ENCODE assay signal across 9 mouse cellular contexts in genomic region chr13:117958496-117959421, GRCm38 (mm10).
DNase-seq lines count a peak whose midpoint lies in the region; ATAC-seq and TF ChIP-seq lines count a peak whose summit lies in the region.
"Had no signal": no experiment of that assay in that cellular context is flagged by ENCODE, and none has a peak within 500 bp of the region (broad histone marks: within the 10 kb centered on the region; RNA-seq: fewer than 3 reads in every experiment).

No protein-coding gene starts in this region.

- H3K4me2 ChIP-seq in limb, embryonic 12.5 days, result peak overlapping the region; percentile 45
- H3K4me2 ChIP-seq: liver, embryonic 15.5 days had no signal

- H3K4me1 ChIP-seq in testis, adult 2 months (ENCODE audit: control insufficient read depth, insufficient read depth, low read length), result peaks cover 6% of the 10 kb centered on the region
- peaks cover 7% of the 10 kb centered on the region; the same call in 1 of the 2 replicates for H3K4me1 ChIP-seq in limb, embryonic 12.5 days (replicated peaks)
- H3K4me1 ChIP-seq: liver, embryonic 15.5 days had no signal

- peak; percentile 85 for ATAC-seq in limb, embryonic 12.5 days (ENCODE audit: insufficient number of reproducible peaks, insufficient read depth, low FRiP score, low TSS enrichment, low read depth)

- no peak overlapping the region for H3K9ac ChIP-seq in limb, embryonic 12.5 days (replicated peaks)
- H3K9ac ChIP-seq: liver, embryonic 15.5 days had no signal

- no peaks in the 10 kb centered on the region for H3K27me3 ChIP-seq in testis, adult 2 months (ENCODE audit: control insufficient read depth, insufficient read depth, low read length)
- no peaks in the 10 kb centered on the region for H3K27me3 ChIP-seq in limb, embryonic 12.5 days
- H3K27me3 ChIP-seq: liver, embryonic 15.5 days had no signal

- H3K4me3 ChIP-seq in testis, adult 2 months (ENCODE audit: control insufficient read depth, low read depth, low read length), result peak overlapping the region; percentile 75
- H3K4me3 ChIP-seq in limb, embryonic 12.5 days (replicated peaks), result peak overlapping the region; percentile 23
- H3K4me3 ChIP-seq: liver, embryonic 15.5 days had no signal

- no peaks in the 10 kb centered on the region for H3K9me3 ChIP-seq in limb, embryonic 12.5 days
- H3K9me3 ChIP-seq: liver, embryonic 15.5 days had no signal

- no peak overlapping the region for H3K27ac ChIP-seq in testis, adult 2 months (ENCODE audit: control insufficient read depth, insufficient read depth, low read depth, low read length)
- no peak overlapping the region for H3K27ac ChIP-seq in limb, embryonic 12.5 days
- H3K27ac ChIP-seq: liver, embryonic 15.5 days had no signal

- 10% methylated on average over 18 of the region's 18 CpGs for WGBS in limb, embryonic 12.5 days

- TF ChIP-seq CTCF in testis, adult 2 months (IDR thresholded peaks at IDR 0.05; ENCODE audit: control insufficient read depth, insufficient read depth, insufficient replicate concordance, low read depth, low read length), result no peak

- peak; percentile 2 for DNase-seq in adrenal gland, postnatal 10 days
- no peak for DNase-seq in adrenal gland, adult 18-20 months (ENCODE audit: low spot score in 2 of 2)
- no peak for DNase-seq in testis, postnatal 10 days (ENCODE audit: low spot score)
- DNase-seq in right cerebral cortex, postnatal 4 days, result no peak
- DNase-seq in urinary bladder, postnatal 14 days (ENCODE audit: low spot score), result no peak
- no peak for DNase-seq in gastrocnemius, adult 8-10 months (ENCODE audit: low spot score in 2 of 2)

- TF ChIP-seq POLR2A in testis, adult 2 months (IDR thresholded peaks at IDR 0.05; ENCODE audit: control insufficient read depth, low read depth, low read length), result no peak

- H3K36me3 ChIP-seq in testis, adult 2 months (ENCODE audit: control insufficient read depth, insufficient read depth, low read length), result no peaks in the 10 kb centered on the region
- no peaks in the 10 kb centered on the region for H3K36me3 ChIP-seq in limb, embryonic 12.5 days
- H3K36me3 ChIP-seq: liver, embryonic 15.5 days had no signal
